Mouse (Mus musculus) spleen, adult 2 months (tissue): ENCODE measurements around the gene Allc.

Experiments
- CTCF ChIP-seq: fragments of 200-500 bp; IDR thresholded peaks from 2 replicates; pipeline ENCODE4 v1.5.1; 2011; ENCODE audit warnings: mild to moderate bottlenecking, inconsistent platforms; ENCODE audit not compliant: insufficient read depth, insufficient read length, insufficient replicate concordance; ENCODE audit errors: extremely low read depth
- POLR2A ChIP-seq: fragments of 200-500 bp; IDR thresholded peaks from 2 replicates; pipeline ENCODE4 v1.6.1; 2011; ENCODE audit warnings: low read depth, low read length, inconsistent platforms

- no peak for TF ChIP-seq CTCF
- TF ChIP-seq POLR2A = no peak
Measured at GRCm38 (mm10) chr12:28598526-28598991, 16.2 kb upstream of the Allc start.
